Mouse (Mus musculus) forebrain, embryonic 11.5 days (tissue): ENCODE results near the gene Muc4. TPM values are rescaled to one million over a fixed set of nuclear protein-coding genes. Genes with fewer than 3 reads are reported as not detected.
A peak's percentile ranks its signal among the peaks of the same experiment; 100 is the strongest.

Source experiments
- ATAC-seq: fragments of 200-750 bp; cut with Nextera tagmentation; replicated peaks from 2 replicates; pipeline ENCODE4 v1.8.0; 2017; ENCODE audit warnings: moderate TSS enrichment; ENCODE audit not compliant: low FRiP score
- DNase-seq: peaks from one replicate; pipeline ENCODE4 v3.0.0-alpha.2; 2017; ENCODE audit warnings: low spot score
- H3K27ac ChIP-seq: fragments of 300-500 bp; sonication (generic); 2 replicates; pipeline ENCODE4 v1.5.1; 2014; ENCODE audit warnings: low read depth, low read length
- H3K27me3 ChIP-seq: fragments of 300-500 bp; sonication (generic); 2 replicates; pipeline ENCODE4 v1.6.1; 2014; ENCODE audit warnings: mild to moderate bottlenecking, low read length, mixed read lengths; ENCODE audit not compliant: control insufficient read depth, insufficient read depth
- H3K36me3 ChIP-seq: fragments of 300-500 bp; sonication (generic); 2 replicates; pipeline ENCODE4 v1.6.1; 2014; ENCODE audit warnings: mild to moderate bottlenecking, low read length, moderate library complexity, mixed read lengths; ENCODE audit not compliant: control insufficient read depth, insufficient read depth
- H3K4me1 ChIP-seq: fragments of 300-500 bp; sonication (generic); replicated peaks from 2 replicates; pipeline ENCODE4 v1.6.1; 2014; ENCODE audit warnings: low read length, mixed read lengths; ENCODE audit not compliant: control insufficient read depth, insufficient read depth
- H3K4me2 ChIP-seq: fragments of 300-500 bp; sonication (generic); 2 replicates; pipeline ENCODE4 v1.6.1; 2014; ENCODE audit warnings: low read depth, mild to moderate bottlenecking, low read length, moderate library complexity, mixed read lengths; ENCODE audit not compliant: severe bottlenecking
- H3K4me3 ChIP-seq: fragments of 300-500 bp; sonication (generic); 2 replicates; pipeline ENCODE4 v1.5.1; 2014; ENCODE audit warnings: low read depth, low read length
- H3K9ac ChIP-seq: fragments of 300-500 bp; sonication (generic); 2 replicates; pipeline ENCODE4 v1.6.1; 2014; ENCODE audit warnings: low read length
- H3K9me3 ChIP-seq: fragments of 300-500 bp; sonication (generic); 2 replicates; pipeline ENCODE4 v1.6.1; 2016; ENCODE audit warnings: low read length, mixed read lengths; ENCODE audit not compliant: control insufficient read depth
- WGBS: fragments of 180-500 bp; shearing (Covaris S2); extraction: QIAGEN DNeasy Blood & Tissue Kit; methylation state at CpG from one replicate; pipeline ENCODE4 v1.1.7; 2014; 5-methylcytosine and 5-hydroxymethylcytosine counted together
- polyA plus RNA-seq: library from polyadenylated mRNA; unstranded; fragments of >200 nt; fragmentation: Nextera tagmentation; extraction: Ambion mirVana; gene quantifications from 2 replicates; pipeline ENCODE4 v1.2.1, GENCODE M21; 2014

Muc4 gene
- 0.12 TPM in 1 of 2 replicates, not detected in the other for polyA plus RNA-seq

DNA sequence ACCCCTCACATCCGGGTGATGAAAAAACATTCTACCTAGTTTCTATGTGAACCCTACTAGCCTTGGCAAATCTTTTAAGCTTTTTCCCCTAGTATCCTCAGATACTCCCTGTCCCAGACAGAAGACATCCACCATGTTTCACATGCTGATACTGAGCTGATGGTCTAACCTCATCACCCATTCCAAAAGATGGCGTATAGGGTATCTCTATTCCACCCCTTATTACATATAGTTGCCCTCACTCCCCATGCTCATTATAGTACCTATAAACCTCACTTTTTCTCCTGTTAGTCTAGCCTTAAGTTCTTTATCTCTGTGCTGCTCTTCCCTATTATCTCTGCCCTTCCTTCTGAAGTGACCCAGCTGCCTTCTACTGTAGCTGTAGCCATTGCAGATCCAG lies at the start of gene Muc4:
Muc4 (plus strand) TSS at position 301 of the 400 bp plus-strand sequence.
- 92% methylated on average over 2 of the region's 2 CpGs for WGBS
- Histone ChIP-seq H3K9me3 (no peaks in the 10 kb centered on the region; the same call in 1 of the 2 replicates), H3K4me3 (no peak within 1 kb of the TSS), H3K4me2 (no peak within 1 kb of the TSS), H3K9ac (no peak within 1 kb of the TSS), H3K27me3 (no peaks in the 10 kb centered on the region), H3K27ac (no peak within 1 kb of the TSS), H3K4me1 (no peaks in the 10 kb centered on the region), H3K36me3 (no peaks in the 10 kb centered on the region)
- DNase-seq (no peak), ATAC-seq (no peak)

DNA sequence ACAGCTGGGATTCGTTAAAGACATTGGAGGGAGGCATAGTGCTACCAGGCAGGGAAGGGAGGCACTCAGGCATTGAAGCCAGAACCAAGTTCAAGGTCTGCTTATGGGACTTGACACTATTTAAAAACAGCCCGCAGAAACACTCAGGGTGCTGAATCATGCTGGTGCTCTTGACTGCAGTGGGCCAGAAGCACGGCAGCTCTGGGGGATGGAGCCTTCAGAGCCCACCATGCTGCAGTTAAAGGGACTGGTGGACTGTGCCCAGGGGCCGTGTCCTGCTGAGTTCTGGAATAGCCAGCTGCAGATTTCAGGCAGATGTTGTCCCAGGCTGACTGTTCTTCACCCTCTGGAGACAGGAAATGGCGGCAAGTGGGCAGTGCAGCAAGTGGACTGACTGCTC lies 49.7 kb upstream of the Muc4 start:
- ATAC-seq (no peak), DNase-seq (no peak)
- H3K4me3 ChIP-seq = no peak overlapping the region
- H3K4me1 ChIP-seq = no peaks in the 10 kb centered on the region
- no peak overlapping the region for H3K27ac ChIP-seq
- 76% methylated on average over 5 of the region's 5 CpGs for WGBS
- no peak overlapping the region for H3K9ac ChIP-seq
- no peaks in the 10 kb centered on the region for H3K36me3 ChIP-seq
- no peaks in the 10 kb centered on the region for H3K9me3 ChIP-seq
- no peaks in the 10 kb centered on the region for H3K27me3 ChIP-seq
- no peak overlapping the region for H3K4me2 ChIP-seq

DNA sequence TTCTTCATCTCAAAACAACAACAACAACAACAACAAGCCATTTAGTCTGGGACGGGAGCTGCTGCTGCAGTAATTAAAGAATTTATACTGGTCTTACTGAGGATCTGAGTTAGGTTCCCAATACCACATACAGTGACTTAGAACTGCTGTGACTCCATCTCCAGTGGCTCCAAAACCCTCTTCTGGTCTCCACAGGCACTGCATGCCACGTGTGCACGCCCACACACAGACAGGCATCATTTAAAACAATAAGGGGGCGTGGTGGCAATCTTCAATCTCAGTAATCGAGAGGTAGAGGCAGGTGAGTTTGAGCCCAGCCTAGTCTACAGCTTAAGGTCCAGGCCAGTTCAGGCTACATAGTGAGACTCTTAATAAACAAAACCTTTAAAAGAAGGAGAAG lies 48.5 kb upstream of the Muc4 start:
- no peaks in the 10 kb centered on the region for H3K9me3 ChIP-seq
- no peak overlapping the region for H3K27ac ChIP-seq
- H3K36me3 ChIP-seq = no peaks in the 10 kb centered on the region
- H3K4me3 ChIP-seq = no peak overlapping the region
- no peak overlapping the region for H3K4me2 ChIP-seq
- WGBS = 78% methylated on average over 5 of the region's 5 CpGs
- no peaks in the 10 kb centered on the region for H3K27me3 ChIP-seq
- no peak overlapping the region for H3K9ac ChIP-seq
- ATAC-seq (no peak), DNase-seq (no peak)
- no peaks in the 10 kb centered on the region for H3K4me1 ChIP-seq

DNA sequence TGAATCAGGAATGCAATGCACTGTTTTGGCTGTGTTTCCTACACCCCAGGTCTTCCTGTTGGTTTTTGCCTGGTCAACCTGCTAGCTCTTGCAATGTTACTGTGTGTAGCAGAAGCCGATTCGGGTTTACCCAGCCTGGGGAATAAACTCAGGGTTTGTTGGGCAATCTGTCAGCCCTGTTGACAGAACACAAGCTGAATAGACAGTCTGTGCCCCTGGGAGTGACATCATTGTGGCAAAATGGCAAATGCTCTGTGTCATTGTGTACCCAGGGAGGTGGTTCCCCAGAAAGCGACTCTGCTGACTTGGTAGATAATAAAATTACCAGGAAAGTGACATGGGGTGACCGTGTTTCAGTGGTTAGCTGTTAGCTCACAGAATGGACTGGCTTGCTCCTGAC lies 46.9 kb upstream of the Muc4 start:
- Histone ChIP-seq H3K9me3 (no peaks in the 10 kb centered on the region), H3K4me2 (no peak overlapping the region), H3K4me3 (no peak overlapping the region), H3K27ac (no peak overlapping the region), H3K36me3 (no peaks in the 10 kb centered on the region), H3K4me1 (no peaks in the 10 kb centered on the region), H3K9ac (no peak overlapping the region), H3K27me3 (no peaks in the 10 kb centered on the region)
- DNase-seq (no peak), ATAC-seq (no peak)
- WGBS = 79% methylated on average over 4 of the region's 4 CpGs

DNA sequence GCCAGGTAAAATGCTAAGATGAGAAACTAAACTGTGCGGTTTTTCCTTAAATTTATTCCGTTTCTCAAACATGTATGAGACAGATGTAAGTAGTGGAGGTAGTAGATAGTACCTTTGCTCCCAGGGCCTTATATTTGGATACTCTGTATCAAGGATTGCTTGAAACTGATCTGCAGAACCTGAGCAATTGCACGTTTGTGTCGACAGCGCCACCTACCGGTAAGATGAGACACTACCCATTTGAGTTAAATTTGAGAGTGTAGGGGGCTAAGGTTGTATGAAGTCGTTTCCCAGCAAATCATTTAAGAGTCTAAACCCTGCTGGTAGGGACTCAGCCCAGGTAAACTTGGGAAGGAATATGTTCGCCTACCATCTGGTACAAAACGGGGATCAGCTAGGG lies 46.2 kb upstream of the Muc4 start:
- no peak for ATAC-seq
- 10% methylated on average over 9 of the region's 9 CpGs for whole genome bisulfite sequencing
- H3K9me3 ChIP-seq = no peaks in the 10 kb centered on the region

DNA sequence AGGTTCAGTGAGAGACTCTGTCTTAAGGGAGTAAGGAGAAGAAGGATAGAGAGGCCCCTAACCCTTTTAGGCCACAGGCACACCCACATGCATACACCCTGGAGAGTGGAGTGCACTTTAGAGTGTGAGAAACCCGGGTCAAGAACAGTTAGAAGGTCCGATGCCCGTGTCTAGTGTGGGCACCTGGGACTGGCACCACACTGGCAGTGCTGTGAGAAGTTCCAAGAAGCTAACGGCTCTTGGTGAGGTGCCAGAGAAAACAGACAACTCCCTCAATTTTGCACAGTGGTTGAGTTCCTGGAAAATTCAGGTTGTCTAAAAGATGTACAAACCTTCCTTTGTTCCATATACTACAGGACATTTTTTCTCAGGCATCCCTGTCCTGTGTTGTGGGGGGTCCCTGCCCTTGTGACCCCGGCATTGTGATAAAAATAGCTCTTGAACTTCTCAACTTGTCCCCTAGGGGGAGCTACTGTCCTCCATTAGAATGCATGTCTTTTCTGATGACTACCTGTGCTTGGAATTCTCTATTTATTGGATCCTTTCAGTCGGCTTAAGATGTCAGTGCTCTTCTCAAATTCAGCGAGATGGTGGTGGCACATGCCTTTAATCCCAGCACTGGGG lies 38.7 kb upstream of the Muc4 start:
- H3K27ac ChIP-seq = no peak overlapping the region
- DNase-seq (no peak), ATAC-seq (no peak)
- WGBS = 56% methylated on average over 7 of the region's 7 CpGs
- H3K4me2 ChIP-seq = no peak overlapping the region
- no peak overlapping the region for H3K4me3 ChIP-seq
- H3K9ac ChIP-seq = no peak overlapping the region
- no peaks in the 10 kb centered on the region for H3K4me1 ChIP-seq
- H3K36me3 ChIP-seq = no peaks in the 10 kb centered on the region
- no peaks in the 10 kb centered on the region for H3K27me3 ChIP-seq
- H3K9me3 ChIP-seq = no peaks in the 10 kb centered on the region

More for the DNA sequence above, 46.2 kb upstream of the Muc4 start:
- Histone ChIP-seq H3K27me3 (no peaks in the 10 kb centered on the region), H3K9ac (no peak overlapping the region), H3K4me2 (no peak overlapping the region), H3K4me1 (no peaks in the 10 kb centered on the region), H3K4me3 (no peak overlapping the region), H3K27ac (no peak overlapping the region), H3K36me3 (no peaks in the 10 kb centered on the region)
- peak; percentile 81 for DNase-seq

DNA sequence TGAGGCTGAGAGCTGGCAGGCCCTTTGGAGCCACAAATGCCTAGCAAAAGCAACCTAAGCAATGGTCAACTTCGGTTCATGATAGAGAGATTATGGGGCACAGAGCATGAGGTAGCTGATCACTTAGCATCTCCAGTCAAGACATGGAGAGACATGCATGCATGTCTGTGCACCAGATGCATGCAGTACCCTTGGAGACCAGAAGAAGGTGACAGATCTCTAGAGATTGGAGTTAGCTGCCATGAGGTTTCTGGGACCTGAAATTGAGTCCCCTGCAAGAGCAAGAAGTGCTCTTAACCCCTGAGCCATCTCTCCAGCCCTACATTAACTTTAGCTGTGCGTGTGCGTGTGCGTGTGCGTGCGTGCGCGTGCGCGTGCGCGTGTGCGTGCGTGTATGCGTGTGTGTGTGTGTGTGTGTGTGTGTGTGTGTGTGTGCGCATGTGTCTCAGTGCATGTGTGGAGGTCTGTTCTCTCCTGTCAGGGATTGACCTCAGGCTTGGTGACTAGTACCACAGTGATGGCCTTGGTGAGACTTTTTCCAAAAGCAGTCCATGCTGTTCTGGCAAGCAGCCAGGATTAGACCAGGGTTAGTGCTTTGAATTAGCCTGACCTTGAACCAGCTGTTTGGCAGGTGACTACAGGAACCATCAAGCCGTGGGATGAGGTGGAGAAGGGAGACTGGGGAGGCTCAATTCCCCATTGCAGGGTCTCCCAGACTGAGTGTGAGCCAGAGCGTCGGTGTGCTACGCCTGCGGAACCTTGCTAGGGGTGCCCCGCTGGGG lies 37.8 kb upstream of the Muc4 start:
- WGBS = 84% methylated on average over 22 of the region's 22 CpGs

DNA sequence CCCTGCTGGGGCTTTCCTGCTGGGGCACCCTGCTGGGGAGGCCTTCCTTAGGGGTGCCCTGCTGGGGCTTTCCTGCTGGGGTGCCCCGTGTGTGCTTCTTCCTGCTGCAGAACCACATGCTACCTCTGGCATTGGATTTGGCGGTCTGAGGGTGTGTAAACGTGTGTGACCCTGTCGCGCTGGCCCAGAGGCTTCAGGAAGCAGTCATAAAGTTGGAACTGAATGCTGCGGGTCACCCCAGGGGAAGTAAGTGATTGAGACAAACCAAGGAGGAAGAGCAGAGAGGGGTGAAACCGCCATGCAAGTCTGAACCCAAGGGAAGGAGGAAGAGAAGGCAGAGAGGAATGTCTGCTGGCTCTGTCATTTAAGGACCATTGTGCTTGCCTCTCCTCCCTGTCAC lies 37.1 kb upstream of the Muc4 start:
- no peaks in the 10 kb centered on the region for H3K36me3 ChIP-seq
- H3K4me1 ChIP-seq = no peaks in the 10 kb centered on the region
- H3K4me2 ChIP-seq = no peak overlapping the region
- no peak overlapping the region for H3K9ac ChIP-seq
- 37% methylated on average over 7 of the region's 7 CpGs for WGBS
- no peaks in the 10 kb centered on the region for H3K27me3 ChIP-seq
- H3K4me3 ChIP-seq = no peak overlapping the region
- H3K27ac ChIP-seq = no peak overlapping the region
- no peak for ATAC-seq
- DNase-seq = no peak
- H3K9me3 ChIP-seq = no peaks in the 10 kb centered on the region

More for the DNA sequence above, 37.8 kb upstream of the Muc4 start:
- H3K4me3 ChIP-seq = no peak overlapping the region
- H3K36me3 ChIP-seq = no peaks in the 10 kb centered on the region
- no peaks in the 10 kb centered on the region for H3K9me3 ChIP-seq
- H3K4me2 ChIP-seq = no peak overlapping the region
- no peaks in the 10 kb centered on the region for H3K27me3 ChIP-seq
- DNase-seq = no peak
- ATAC-seq = no peak
- no peak overlapping the region for H3K9ac ChIP-seq
- H3K4me1 ChIP-seq = no peaks in the 10 kb centered on the region
- no peak overlapping the region for H3K27ac ChIP-seq
